Mouse (Mus musculus) lung, adult 10 weeks (tissue): Measurements from ENCODE around the gene Atg13. TPM values are rescaled to one million over a fixed set of nuclear protein-coding genes. Genes with fewer than 3 reads are reported as not detected.

Experiments used
- polyA plus RNA-seq: library from polyadenylated mRNA; stranded (reverse); fragments of 350-450 nt; fragmentation: Illumina TruSeq; extraction: RNeasy Lipid Tissue Mini Kit (QIAGEN cat#74804); gene quantifications from one replicate; pipeline ENCODE4 v1.2.3, GENCODE M21; 2014; ENCODE audit warnings: low read depth, low replicate concordance; ENCODE audit not compliant: insufficient read depth

Atg13 gene
- polyA plus RNA-seq = 18.3 TPM

GRCm38 (mm10) chr2:91710272-91711234, at the start of gene Atg13, which contains the start of gene Harbi1:
Gene Atg13, minus strand, starts transcription at chr2:91710576.
Gene Harbi1, plus strand, starts transcription at chr2:91710852.

GRCm38 (mm10) chr2:91729971-91730821, 19.8 kb upstream of the Atg13 start, which contains the start of gene Ambra1:
Gene Ambra1, plus strand, starts transcription at chr2:91730134.

GRCm38 (mm10) chr2:91649553-91650359, 60.6 kb downstream of the Atg13 start, which contains the start of the genes Zfp408 and Arhgap1:
Gene Zfp408, minus strand, starts transcription at chr2:91649791.
Gene Arhgap1, plus strand, starts transcription at chr2:91649860.

GRCm38 (mm10) chr2:91636229-91636628, 74.1 kb downstream of the Atg13 start, which contains the start of gene F2:
Gene F2, minus strand, starts transcription at chr2:91636414.

Other genes starting within 250 kb of the Atg13 start
- 7.9 TPM for gene Ckap5, start 183.8 kb downstream of the Atg13 start, polyA plus RNA-seq
- 0.19 TPM for gene F2, start 74.2 kb downstream of the Atg13 start, polyA plus RNA-seq
- gene Zfp408, start 60.8 kb downstream of the Atg13 start, polyA plus RNA-seq = 3.3 TPM
- 54.7 TPM for gene Arhgap1, start 60.7 kb downstream of the Atg13 start, polyA plus RNA-seq
- gene Harbi1, start 276 bp upstream of the Atg13 start, polyA plus RNA-seq = 5.2 TPM
- gene Ambra1, start 19.6 kb upstream of the Atg13 start, polyA plus RNA-seq = 7.7 TPM
- not detected for gene Chrm4, start 216.7 kb upstream of the Atg13 start, polyA plus RNA-seq
- 20.2 TPM for gene Mdk, start 221.7 kb upstream of the Atg13 start, polyA plus RNA-seq
- gene Gm9821, start 235.1 kb upstream of the Atg13 start, polyA plus RNA-seq = not detected